Mouse (Mus musculus): ENCODE results near the gene 9130213A22Rik. TPM values are rescaled to one million over a fixed set of nuclear protein-coding genes. Genes with fewer than 3 reads are reported as not detected.

Gene 9130213A22Rik
- polyA plus RNA-seq, 1 experiment, result 0.74 TPM

GRCm38 (mm10) chr11:69088103-69088855 is 34.1 kb downstream of the 9130213A22Rik start, which contains the start of gene Vamp2:
TSS of gene Vamp2 (plus strand) at chr11:69088490.
- H3K27ac ChIP-seq (ENCODE audit: insufficient read depth, low read depth, low read length), result peak within 1 kb of the TSS; percentile 98
- TF ChIP-seq CTCF (conservative IDR thresholded peaks at IDR 0.05; ENCODE audit: insufficient read depth, insufficient read length, low read depth, low read length) (no peak), POLR2A (IDR thresholded peaks at IDR 0.05; ENCODE audit: low read depth, low read length) (no peak)
- H3K4me3 ChIP-seq (ENCODE audit: insufficient read depth, low read depth, low read length), result peak within 1 kb of the TSS; percentile 98
- peaks cover 11% of the 10 kb centered on the region for H3K4me1 ChIP-seq (ENCODE audit: control insufficient read depth, insufficient read depth, low read length)
- H3K36me3 ChIP-seq (ENCODE audit: control insufficient read depth, insufficient read depth, low read length), result no peaks in the 10 kb centered on the region
- 1% methylated on average over 67 of the region's 67 CpGs for WGBS
- peak; percentile 92 for DNase-seq
- no peaks in the 10 kb centered on the region for H3K27me3 ChIP-seq (replicated peaks; ENCODE audit: control insufficient read depth, insufficient read depth, low read length)

DNA sequence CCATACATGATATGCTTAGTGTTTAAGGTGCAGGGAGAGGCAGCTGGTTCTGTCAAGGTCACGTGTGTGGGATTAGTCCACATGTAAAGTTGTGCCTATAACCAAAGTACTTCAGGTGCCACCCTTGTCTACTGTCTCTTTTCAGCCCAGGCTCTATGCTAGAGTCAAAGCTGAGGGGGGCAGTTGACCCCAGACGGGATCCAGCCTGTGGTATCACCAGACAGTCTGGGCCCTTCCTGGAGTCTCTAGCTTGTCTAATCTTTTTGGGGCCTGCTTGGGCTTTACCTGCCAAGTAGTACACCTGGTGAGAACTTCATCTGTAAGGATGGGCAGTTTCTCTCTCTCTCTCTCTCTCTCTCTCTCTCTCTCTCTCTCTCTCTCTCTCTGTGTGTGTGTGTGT is 34.8 kb downstream of the 9130213A22Rik start:
- TF ChIP-seq POLR2A (IDR thresholded peaks at IDR 0.05; ENCODE audit: low read depth, low read length) (no peak), CTCF (conservative IDR thresholded peaks at IDR 0.05; ENCODE audit: insufficient read depth, insufficient read length, low read depth, low read length) (no peak)

DNA sequence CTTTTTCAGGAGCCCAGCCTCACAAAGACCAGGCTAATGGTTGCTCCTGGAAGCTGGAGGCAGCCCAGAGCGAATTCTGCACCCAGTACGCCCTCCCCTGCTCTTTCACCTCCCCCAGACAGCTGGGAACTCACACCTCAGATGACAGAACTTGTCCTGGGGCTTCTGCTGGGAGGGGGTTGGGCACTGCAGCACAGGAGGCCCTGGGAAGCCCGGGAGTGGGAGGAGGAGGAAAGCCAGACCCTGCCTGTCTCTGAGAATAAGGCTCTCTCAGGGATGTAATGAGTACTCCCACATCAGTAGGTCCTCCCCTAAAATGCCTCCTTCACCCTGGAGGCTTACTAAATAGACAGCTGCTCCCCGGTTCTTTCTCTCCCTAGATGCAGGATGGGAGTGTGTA is 35.3 kb downstream of the 9130213A22Rik start:
- H3K36me3 ChIP-seq (ENCODE audit: control insufficient read depth, insufficient read depth, low read length), result no peaks in the 10 kb centered on the region
- H3K4me3 ChIP-seq (ENCODE audit: insufficient read depth, low read depth, low read length), result no peak overlapping the region
- TF ChIP-seq CTCF (conservative IDR thresholded peaks at IDR 0.05; ENCODE audit: insufficient read depth, insufficient read length, low read depth, low read length) (no peak), POLR2A (IDR thresholded peaks at IDR 0.05; ENCODE audit: low read depth, low read length) (no peak)
- H3K27me3 ChIP-seq (replicated peaks; ENCODE audit: control insufficient read depth, insufficient read depth, low read length), result no peaks in the 10 kb centered on the region
- no peak for DNase-seq
- H3K4me1 ChIP-seq (ENCODE audit: control insufficient read depth, insufficient read depth, low read length), result peaks cover 6% of the 10 kb centered on the region
- H3K27ac ChIP-seq (ENCODE audit: insufficient read depth, low read depth, low read length), result no peak overlapping the region
- 65% methylated on average over 4 of the region's 4 CpGs for WGBS

More for the DNA sequence above, 34.8 kb downstream of the 9130213A22Rik start:
- no peaks in the 10 kb centered on the region for H3K27me3 ChIP-seq (replicated peaks; ENCODE audit: control insufficient read depth, insufficient read depth, low read length)
- no peak for DNase-seq
- no peaks in the 10 kb centered on the region for H3K36me3 ChIP-seq (ENCODE audit: control insufficient read depth, insufficient read depth, low read length)
- 90% methylated on average over 2 of the region's 2 CpGs for WGBS
- no peak overlapping the region for H3K27ac ChIP-seq (ENCODE audit: insufficient read depth, low read depth, low read length)
- no peak overlapping the region for H3K4me3 ChIP-seq (ENCODE audit: insufficient read depth, low read depth, low read length)
- H3K4me1 ChIP-seq (ENCODE audit: control insufficient read depth, insufficient read depth, low read length), result peaks cover 7% of the 10 kb centered on the region

- H3K4me1 ChIP-seq (ENCODE audit: control insufficient read depth, insufficient read depth, low read length), result peaks cover 6% of the 10 kb centered on the region
- H3K36me3 ChIP-seq (ENCODE audit: control insufficient read depth, insufficient read depth, low read length), result no peaks in the 10 kb centered on the region
- 57% methylated on average over 6 of the region's 6 CpGs for WGBS
- no peak for TF ChIP-seq POLR2A (IDR thresholded peaks at IDR 0.05; ENCODE audit: low read depth, low read length)
- TF ChIP-seq CTCF (conservative IDR thresholded peaks at IDR 0.05; ENCODE audit: insufficient read depth, insufficient read length, low read depth, low read length), result no peak
- no peak overlapping the region for H3K4me3 ChIP-seq (ENCODE audit: insufficient read depth, low read depth, low read length)
- DNase-seq, result no peak
- H3K27ac ChIP-seq (ENCODE audit: insufficient read depth, low read depth, low read length), result no peak overlapping the region
- H3K27me3 ChIP-seq (replicated peaks; ENCODE audit: control insufficient read depth, insufficient read depth, low read length), result no peaks in the 10 kb centered on the region
Observed at GRCm38 (mm10) chr11:69086390-69086789, 36.0 kb downstream of the 9130213A22Rik start.

GRCm38 (mm10) chr11:69085608-69086007 is 36.8 kb downstream of the 9130213A22Rik start:
- Histone ChIP-seq H3K4me1 (ENCODE audit: control insufficient read depth, insufficient read depth, low read length) (peaks cover 6% of the 10 kb centered on the region), H3K4me3 (ENCODE audit: insufficient read depth, low read depth, low read length) (no peak overlapping the region), H3K27ac (ENCODE audit: insufficient read depth, low read depth, low read length) (no peak overlapping the region), H3K27me3 (replicated peaks; ENCODE audit: control insufficient read depth, insufficient read depth, low read length) (no peaks in the 10 kb centered on the region), H3K36me3 (ENCODE audit: control insufficient read depth, insufficient read depth, low read length) (no peaks in the 10 kb centered on the region)
- no peak for DNase-seq
- TF ChIP-seq CTCF (conservative IDR thresholded peaks at IDR 0.05; ENCODE audit: insufficient read depth, insufficient read length, low read depth, low read length) (no peak), POLR2A (IDR thresholded peaks at IDR 0.05; ENCODE audit: low read depth, low read length) (no peak)
- WGBS, result 55% methylated on average over 6 of the region's 6 CpGs

DNA sequence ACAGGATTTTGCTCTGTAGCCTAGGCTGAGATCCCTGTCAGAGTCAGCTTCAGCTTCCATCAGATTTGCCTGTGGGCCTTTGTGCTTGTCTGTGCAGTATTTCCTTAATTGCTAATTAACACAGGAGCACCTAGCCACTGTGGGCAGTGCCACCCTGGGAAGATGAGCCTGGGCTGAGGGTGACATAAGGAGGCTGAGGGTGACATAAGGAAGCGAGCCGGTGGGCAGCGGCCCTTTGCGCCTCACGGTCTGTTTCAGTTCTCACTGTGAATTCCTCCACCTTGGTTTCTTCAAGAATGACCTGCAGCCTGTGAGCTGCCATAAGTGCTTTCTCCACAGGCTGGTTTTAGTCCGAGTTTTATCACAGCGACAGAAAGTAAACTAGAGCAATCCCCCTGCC is 40.8 kb downstream of the 9130213A22Rik start:
- no peak for TF ChIP-seq CTCF (conservative IDR thresholded peaks at IDR 0.05; ENCODE audit: insufficient read depth, insufficient read length, low read depth, low read length)
- TF ChIP-seq POLR2A (IDR thresholded peaks at IDR 0.05; ENCODE audit: low read depth, low read length), result no peak
- Histone ChIP-seq H3K27me3 (replicated peaks; ENCODE audit: control insufficient read depth, insufficient read depth, low read length) (no peaks in the 10 kb centered on the region), H3K4me3 (ENCODE audit: insufficient read depth, low read depth, low read length) (no peak overlapping the region), H3K4me1 (ENCODE audit: control insufficient read depth, insufficient read depth, low read length) (no peaks in the 10 kb centered on the region), H3K36me3 (ENCODE audit: control insufficient read depth, insufficient read depth, low read length) (no peaks in the 10 kb centered on the region), H3K27ac (ENCODE audit: insufficient read depth, low read depth, low read length) (no peak overlapping the region)
- no peak for DNase-seq
- WGBS, result 81% methylated on average over 7 of the region's 7 CpGs

- H3K36me3 ChIP-seq (ENCODE audit: control insufficient read depth, insufficient read depth, low read length), result no peaks in the 10 kb centered on the region
- WGBS, result 94% methylated on average over 8 of the region's 8 CpGs
- no peaks in the 10 kb centered on the region for H3K27me3 ChIP-seq (replicated peaks; ENCODE audit: control insufficient read depth, insufficient read depth, low read length)
- H3K27ac ChIP-seq (ENCODE audit: insufficient read depth, low read depth, low read length), result no peak overlapping the region
- H3K4me3 ChIP-seq (ENCODE audit: insufficient read depth, low read depth, low read length), result no peak overlapping the region
- no peak for TF ChIP-seq CTCF (conservative IDR thresholded peaks at IDR 0.05; ENCODE audit: insufficient read depth, insufficient read length, low read depth, low read length)
- TF ChIP-seq POLR2A (IDR thresholded peaks at IDR 0.05; ENCODE audit: low read depth, low read length), result no peak
- DNase-seq, result no peak
- no peaks in the 10 kb centered on the region for H3K4me1 ChIP-seq (ENCODE audit: control insufficient read depth, insufficient read depth, low read length)
Observed at GRCm38 (mm10) chr11:69080855-69081222, 41.5 kb downstream of the 9130213A22Rik start.
